Mouse (Mus musculus) testis, adult 2 months (tissue): ENCODE measurements around the gene Mkrn1. TPM values are rescaled to one million over a fixed set of nuclear protein-coding genes. Genes with fewer than 3 reads are reported as not detected.
"Not testable (repeated sequence)": the region's sequence is repeated elsewhere in the genome, so short reads cannot be mapped to it uniquely, and the experiment has no call there.

Experiments
- H3K27ac ChIP-seq: fragments of 200-500 bp; 2 replicates; pipeline ENCODE4 v1.5.1; 2012; ENCODE audit warnings: low read depth, low read length; ENCODE audit not compliant: control insufficient read depth, insufficient read depth
- H3K27me3 ChIP-seq: fragments of 200-500 bp; 2 replicates; pipeline ENCODE4 v1.6.1; 2012; ENCODE audit warnings: mild to moderate bottlenecking, low read length, moderate library complexity; ENCODE audit not compliant: control insufficient read depth, insufficient read depth
- H3K36me3 ChIP-seq: fragments of 200-500 bp; 2 replicates; pipeline ENCODE4 v1.6.1; 2012; ENCODE audit warnings: mild to moderate bottlenecking, low read length; ENCODE audit not compliant: control insufficient read depth, insufficient read depth
- H3K4me1 ChIP-seq: fragments of 200-500 bp; 2 replicates; pipeline ENCODE4 v1.6.1; 2012; ENCODE audit warnings: low read length; ENCODE audit not compliant: control insufficient read depth, insufficient read depth
- H3K4me3 ChIP-seq: fragments of 200-500 bp; 2 replicates; pipeline ENCODE4 v1.5.1; 2012; ENCODE audit warnings: low read depth, mild to moderate bottlenecking, low read length, moderate library complexity, mixed read lengths; ENCODE audit not compliant: control insufficient read depth
- CTCF ChIP-seq: fragments of 200-500 bp; IDR thresholded peaks from 2 replicates; pipeline ENCODE4 v1.5.1; 2012; ENCODE audit warnings: low read depth, mild to moderate bottlenecking, inconsistent platforms, low read length, moderate library complexity; ENCODE audit not compliant: control insufficient read depth, insufficient read depth, insufficient replicate concordance
- POLR2A ChIP-seq: fragments of 200-500 bp; IDR thresholded peaks from 2 replicates; pipeline ENCODE4 v1.6.1; 2012; ENCODE audit warnings: low read depth, mild to moderate bottlenecking, inconsistent platforms, low read length, moderate library complexity; ENCODE audit not compliant: control insufficient read depth
- polyA plus RNA-seq: library from polyadenylated mRNA; depleted of rRNA; stranded (reverse); fragments of >200 nt; gene quantifications from 2 replicates; pipeline ENCODE4 v1.2.3, GENCODE M21; 2012

Mkrn1 gene
- polyA plus RNA-seq, 1 experiment = 374 TPM

DNA sequence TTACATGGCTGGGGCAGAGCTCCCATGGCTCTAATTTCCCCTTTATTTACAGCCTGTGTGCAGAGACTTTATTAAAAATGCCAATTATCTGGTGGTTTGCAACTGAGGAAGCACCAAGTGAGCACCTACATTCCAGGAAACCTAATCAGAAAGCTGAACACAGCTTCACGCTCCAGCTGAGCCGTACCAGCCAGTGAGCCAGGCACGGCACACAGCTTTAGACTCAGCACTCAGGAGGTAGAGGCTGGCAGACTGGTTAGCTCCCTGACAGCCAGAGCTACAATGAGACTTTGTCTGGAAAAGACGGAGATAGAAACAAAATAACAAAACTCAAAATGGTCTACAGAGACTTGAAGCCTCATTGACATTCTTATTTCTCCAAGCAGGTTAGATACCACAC is 24.8 kb downstream of the Mkrn1 start:
- no peak overlapping the region for H3K4me3 ChIP-seq
- no peak overlapping the region for H3K27ac ChIP-seq
- H3K4me1 ChIP-seq = peaks cover 3% of the 10 kb centered on the region
- TF ChIP-seq POLR2A (no peak), CTCF (no peak)
- peaks cover 1% of the 10 kb centered on the region for H3K36me3 ChIP-seq
- H3K27me3 ChIP-seq = no peaks in the 10 kb centered on the region

- Histone ChIP-seq H3K36me3 (no peaks in the 10 kb centered on the region), H3K4me3 (no peak overlapping the region), H3K27me3 (no peaks in the 10 kb centered on the region), H3K4me1 (no peaks in the 10 kb centered on the region), H3K27ac (no peak overlapping the region)
- TF ChIP-seq CTCF = no peak
- TF ChIP-seq POLR2A = no peak
Observed at GRCm38 (mm10) chr6:39389988-39390387, 30.3 kb downstream of the Mkrn1 start.

GRCm38 (mm10) chr6:39381125-39381880 is 39.0 kb downstream of the Mkrn1 start, which contains the start of gene Rab19:
TSS of gene Rab19 (plus strand) at chr6:39381175.
- Histone ChIP-seq H3K4me1 (peaks cover 9% of the 10 kb centered on the region), H3K27me3 (no peaks in the 10 kb centered on the region), H3K27ac (peak within 1 kb of the TSS; percentile 36; the same call in 1 of the 2 replicates), H3K36me3 (no peaks in the 10 kb centered on the region), H3K4me3 (peak within 1 kb of the TSS; percentile 55)
- TF ChIP-seq CTCF = no peak
- no peak for TF ChIP-seq POLR2A

DNA sequence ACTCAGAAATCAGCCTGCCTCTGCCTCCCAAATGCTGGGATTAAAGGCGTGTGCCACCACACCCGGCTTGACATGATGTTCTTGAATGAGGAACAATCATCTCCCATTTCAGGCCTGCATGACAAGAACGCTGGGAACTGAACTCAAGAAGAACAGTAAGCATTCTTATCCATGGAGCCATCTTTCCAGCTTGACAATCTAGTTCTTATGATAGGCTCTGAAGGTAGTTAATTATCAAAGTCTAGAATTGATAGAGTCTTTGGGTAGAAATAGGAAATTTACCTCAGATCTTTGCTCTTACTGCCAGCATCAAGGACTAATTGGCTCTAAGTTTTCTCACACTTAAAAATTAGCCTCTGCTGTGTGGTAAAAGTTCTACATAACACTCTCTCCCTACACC is 40.0 kb downstream of the Mkrn1 start:
- Histone ChIP-seq H3K27ac (no peak overlapping the region), H3K36me3 (no peaks in the 10 kb centered on the region), H3K4me3 (no peak overlapping the region), H3K27me3 (no peaks in the 10 kb centered on the region), H3K4me1 (peaks cover 9% of the 10 kb centered on the region)
- no peak for TF ChIP-seq CTCF
- TF ChIP-seq POLR2A = no peak

DNA sequence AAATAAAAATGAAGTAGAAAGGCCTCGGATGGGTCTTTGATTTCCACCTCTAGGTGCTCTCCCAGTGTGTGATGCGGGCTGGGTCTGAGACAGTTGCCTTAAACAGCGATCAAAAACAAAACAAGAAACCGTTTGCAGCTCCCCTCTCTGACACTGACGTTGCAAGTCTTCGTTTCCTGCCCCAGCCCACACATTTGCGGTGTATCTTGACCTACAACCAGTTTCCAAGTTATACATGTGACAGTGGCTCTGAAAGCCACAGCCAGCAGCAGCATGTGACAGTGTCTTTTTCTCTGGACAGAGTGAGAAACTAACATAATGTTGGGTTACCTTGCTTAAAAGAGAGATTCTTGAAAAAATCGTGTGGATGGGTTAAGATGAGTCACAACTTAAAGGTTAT is 40.5 kb downstream of the Mkrn1 start:
- no peaks in the 10 kb centered on the region for H3K36me3 ChIP-seq
- no peak overlapping the region for H3K27ac ChIP-seq
- TF ChIP-seq POLR2A (no peak), CTCF (no peak)
- H3K4me1 ChIP-seq = peaks cover 9% of the 10 kb centered on the region
- no peaks in the 10 kb centered on the region for H3K27me3 ChIP-seq
- no peak overlapping the region for H3K4me3 ChIP-seq

DNA sequence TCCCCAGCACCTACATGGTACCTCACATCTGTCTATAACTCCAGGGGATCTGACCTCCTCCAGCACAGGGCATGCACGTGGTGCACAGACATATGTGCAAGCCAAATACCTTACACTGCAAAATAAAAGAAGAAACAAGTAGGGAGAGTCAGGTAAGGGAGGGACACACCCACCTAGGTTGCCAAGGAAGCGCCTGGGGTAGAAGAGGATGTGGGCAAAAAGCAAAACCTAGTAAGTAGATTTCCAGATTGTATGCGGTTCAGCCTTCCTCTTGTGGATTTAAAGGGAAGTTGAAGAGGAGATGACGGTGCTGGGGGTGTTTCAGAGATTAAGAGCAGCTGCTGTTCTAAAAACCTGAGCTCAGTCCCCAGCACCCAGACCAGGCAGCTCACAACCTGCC is 41.0 kb downstream of the Mkrn1 start:
- H3K27ac ChIP-seq = no peak overlapping the region
- TF ChIP-seq CTCF (no peak), POLR2A (no peak)
- H3K27me3 ChIP-seq = no peaks in the 10 kb centered on the region
- H3K4me1 ChIP-seq = peaks cover 9% of the 10 kb centered on the region
- H3K36me3 ChIP-seq = no peaks in the 10 kb centered on the region
- H3K4me3 ChIP-seq = no peak overlapping the region

GRCm38 (mm10) chr6:39378161-39378835 is 42.0 kb downstream of the Mkrn1 start:
- not testable (repeated sequence) for H3K4me3 ChIP-seq, H3K4me1 ChIP-seq, H3K36me3 ChIP-seq, H3K27me3 ChIP-seq, H3K27ac ChIP-seq

DNA sequence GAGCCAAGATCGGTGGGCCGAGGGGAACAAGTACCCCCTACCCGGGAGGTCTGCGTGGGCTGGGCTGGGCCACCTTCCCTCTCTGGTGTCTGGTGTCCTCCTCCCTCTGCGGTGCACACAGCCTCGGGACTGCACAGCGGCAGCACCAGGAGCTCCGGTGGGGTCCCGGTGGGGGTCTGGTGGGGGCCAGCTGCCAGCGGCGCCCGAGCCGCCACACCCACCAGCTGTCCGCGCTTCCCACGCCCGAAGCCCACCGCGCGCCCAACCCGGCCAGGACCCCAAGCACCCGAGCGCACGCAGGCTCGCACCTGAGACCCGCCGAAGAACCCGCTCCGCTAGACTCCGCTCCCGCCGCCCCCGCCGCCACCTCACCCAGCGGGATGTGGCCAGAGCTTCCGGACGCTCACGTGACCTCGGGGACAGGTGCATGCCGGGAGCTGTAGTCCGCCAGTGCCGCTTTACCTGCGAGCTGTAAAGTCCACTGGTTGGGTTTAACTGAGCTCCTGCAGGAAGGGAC is 42.9 kb downstream of the Mkrn1 start, which contains the start of gene Slc37a3:
Gene Slc37a3 (minus strand): TSS at position 365 of the 517 bp plus-strand sequence.
- peaks cover 9% of the 10 kb centered on the region for H3K4me1 ChIP-seq
- no peaks in the 10 kb centered on the region for H3K27me3 ChIP-seq
- no peaks in the 10 kb centered on the region for H3K36me3 ChIP-seq
- peak within 1 kb of the TSS; percentile 86 for H3K4me3 ChIP-seq
- peak within 1 kb of the TSS; percentile 36; the same call in 1 of the 2 replicates for H3K27ac ChIP-seq
- TF ChIP-seq CTCF (no peak), POLR2A (peak; percentile 53)
